Mouse (Mus musculus): Measurements from ENCODE around the gene Man1c1.

The Man1c1 gene

DNA sequence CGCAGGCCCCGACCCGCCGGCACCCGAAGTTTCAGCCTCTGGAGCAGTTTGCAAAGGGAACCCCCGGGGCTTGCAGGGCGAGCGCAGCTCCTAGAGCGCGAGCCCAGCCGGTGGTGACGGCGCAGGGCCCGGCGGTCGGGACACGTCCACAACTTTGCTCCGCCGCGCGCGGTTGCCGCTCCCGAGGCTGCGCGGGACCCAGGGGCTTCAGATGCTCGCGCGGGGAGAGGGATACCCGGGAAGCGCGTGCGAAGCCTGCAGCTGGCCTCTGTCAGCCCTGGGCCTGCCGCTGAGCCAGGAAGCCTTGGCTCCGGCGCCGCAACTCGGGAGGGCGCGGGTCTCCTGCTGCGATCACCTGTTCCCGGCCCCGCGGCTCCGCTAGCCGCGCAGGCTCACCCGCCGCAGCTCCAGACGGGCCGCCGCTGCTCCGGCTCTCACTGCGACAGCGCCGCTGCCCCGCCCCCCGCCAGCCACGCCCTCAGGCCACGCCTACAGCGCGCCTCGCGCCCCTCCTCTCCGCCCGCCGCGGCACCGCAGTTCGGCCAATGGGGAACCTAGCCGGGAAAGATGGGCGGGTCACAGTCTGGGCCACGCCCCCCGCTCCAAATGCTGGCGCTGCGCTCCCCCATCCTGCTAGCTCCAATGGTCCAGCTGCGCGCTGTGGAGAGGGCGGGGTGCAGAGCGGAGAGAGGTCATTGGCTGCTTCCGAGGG, at the start of gene Man1c1:
Gene Man1c1, minus strand, starts transcription at position 456 of the 712 bp plus-strand sequence.
- DNase-seq: peak; percentile 99

DNA sequence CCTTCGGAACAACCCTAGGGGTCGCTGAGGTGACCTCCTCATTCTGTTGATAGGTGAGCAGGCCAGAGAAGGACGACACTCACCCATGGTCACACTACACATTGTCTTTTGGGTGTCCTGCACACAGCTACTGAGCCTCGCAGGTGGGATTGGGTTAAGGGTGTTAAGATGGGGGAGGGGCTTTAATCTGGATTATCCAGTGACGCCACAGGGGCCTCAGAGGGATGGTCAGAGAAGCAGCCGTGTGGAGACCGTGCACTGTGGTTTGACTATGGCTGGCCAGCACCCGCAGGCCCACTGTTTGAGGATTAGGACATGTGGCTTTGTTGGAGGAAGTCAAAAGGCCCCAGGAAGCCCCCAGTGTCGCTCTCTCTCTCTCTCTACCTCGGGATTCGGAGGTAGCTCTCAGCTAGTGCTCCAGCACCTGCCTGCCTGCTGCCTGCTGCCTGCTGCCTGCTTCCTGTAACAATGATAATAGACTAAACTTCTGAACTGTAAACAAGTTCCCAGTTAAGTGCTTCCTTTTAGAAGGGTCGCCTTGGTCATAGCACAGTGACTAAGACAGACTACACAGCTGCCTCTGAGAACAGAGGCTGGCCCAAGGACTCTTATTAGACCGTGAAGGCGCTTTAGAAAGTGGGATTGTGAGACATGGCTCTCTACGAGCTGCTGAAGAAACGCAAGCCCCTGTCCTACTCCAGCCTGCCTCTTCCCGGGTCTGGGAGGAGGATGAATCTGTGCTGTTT, 49.6 kb upstream of the Man1c1 start:
- DNase-seq: no peak

DNA sequence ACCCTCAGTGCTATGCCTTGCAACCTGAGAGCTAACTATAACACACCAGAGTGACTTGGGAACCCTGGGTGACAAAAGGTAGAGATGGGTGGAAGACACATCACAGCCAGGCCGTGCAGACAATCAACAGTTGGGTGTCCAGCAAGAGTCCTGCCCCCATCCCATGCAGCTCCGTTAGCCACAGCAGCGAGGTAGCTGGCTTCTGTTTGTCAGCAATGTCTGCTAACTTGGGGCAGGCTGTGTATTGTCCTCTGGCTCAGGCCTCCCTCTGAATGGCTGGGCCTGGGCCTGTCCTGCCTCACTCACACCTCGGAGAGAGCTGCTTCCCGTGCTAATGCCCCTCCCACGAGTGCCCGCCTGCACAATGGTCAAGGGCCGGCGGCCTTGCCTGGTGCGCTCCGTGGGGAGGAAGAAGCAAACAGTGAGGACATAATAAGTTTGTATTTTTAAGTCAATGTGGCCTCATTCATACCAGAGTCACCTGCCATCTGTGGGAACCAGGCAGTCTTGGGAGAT, 48.9 kb upstream of the Man1c1 start:
- DNase-seq: no peak

DNA sequence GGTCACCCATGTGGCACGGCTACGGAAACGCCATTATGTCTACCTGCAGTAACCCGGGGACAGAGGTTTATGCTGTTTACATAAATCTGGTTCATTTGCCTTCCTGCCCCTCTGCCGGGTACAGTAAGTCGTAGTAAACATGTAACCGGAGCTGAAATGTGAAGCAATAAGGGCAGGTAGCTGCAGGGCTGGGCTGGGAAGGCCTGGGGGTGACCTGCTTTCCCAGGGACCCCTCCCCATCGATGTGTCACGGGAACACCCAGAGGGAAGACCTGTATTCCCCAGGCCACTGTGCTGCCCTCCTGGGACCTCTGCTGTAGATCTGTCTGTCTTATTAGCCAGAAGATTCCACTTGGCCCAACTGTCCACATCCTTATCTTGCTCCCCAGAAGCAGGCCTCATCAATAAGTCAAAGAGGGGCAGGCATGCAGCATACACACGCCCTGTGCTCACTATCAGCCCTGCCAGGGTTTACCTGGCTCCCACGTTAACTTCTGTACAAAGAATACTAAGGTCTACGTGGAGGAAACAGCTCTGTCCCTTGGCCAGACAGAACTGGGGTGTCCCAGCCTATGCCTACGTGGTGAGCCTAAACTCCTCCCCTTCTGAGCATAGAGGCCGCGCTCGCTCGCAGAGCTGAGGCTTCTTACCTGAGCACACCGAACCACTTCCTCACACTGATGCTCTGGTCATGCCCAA, 47.7 kb upstream of the Man1c1 start:
- DNase-seq: no peak

DNA sequence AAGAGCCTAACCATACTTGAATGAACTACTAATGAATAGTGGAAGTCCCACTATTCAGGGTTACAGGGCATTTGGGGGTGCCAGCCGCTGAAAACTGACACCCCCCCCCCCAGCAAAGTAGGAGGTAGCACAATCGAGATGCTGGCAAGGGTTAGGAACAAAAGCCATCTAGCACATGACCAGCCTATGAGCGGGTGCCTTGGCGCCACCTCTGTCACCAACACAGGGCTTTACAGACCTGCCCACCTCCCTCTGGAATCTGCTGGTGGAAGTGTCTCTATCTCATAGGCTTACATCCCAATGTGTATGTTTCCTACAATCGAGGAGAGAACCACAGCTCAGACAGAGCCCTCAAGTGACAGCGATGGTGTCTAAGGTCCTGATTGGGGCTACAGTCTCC, 46.7 kb upstream of the Man1c1 start:
- DNase-seq: no peak

DNA sequence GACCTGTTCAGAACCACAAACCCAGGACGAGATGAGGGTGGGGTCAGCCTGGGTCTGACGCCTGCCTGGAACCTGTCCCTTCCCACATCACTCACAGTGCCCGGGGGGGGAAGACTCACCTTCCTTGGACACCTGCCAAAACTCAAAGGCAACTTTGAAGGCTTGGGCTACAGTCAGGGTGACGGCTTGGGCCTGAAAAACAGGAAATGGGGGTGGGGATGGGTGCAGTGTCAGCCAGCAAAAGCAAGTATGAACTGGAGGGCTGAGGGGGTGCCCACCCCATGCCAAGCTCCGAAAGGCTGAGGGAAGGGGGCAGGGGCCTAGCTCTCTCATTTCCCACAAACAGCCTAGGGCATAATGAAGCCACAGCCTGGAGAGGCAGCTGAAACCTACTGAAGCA, 46.2 kb upstream of the Man1c1 start:
- DNase-seq: no peak

DNA sequence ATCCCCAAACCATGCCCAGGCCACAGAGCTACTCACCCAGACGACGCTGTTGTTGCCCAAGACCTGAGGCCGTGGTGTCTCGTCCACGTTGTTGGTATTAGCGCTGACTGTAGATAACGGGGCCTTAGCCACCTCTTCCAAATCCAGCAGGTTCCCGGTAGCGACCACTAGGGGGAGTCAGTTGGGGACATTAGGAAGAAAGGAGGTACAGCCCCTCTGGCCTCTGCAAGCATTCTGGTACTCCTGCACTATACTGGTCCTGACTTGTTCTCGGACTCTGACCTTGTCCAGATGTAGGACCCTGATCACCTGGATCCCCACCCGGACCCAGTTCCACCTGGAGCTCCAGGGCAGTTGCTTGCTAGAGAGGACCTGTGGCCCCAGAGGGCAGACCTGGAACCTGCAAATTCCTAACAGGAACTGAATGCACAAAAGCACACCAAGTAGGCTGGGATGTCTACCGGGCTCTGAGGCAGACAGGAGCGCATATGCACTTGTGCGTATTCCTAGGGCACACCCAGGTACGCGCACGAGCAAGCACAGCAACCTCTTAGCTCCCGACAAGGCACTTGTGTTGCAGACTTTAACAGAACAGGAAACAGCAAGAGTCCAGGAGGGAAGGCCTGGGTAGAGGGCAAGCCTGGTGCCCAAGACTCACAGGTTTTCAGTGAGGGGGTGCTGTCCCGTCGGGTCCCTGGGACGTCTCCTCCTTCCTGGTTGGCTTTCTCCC, 45.4 kb upstream of the Man1c1 start:
- DNase-seq: no peak

DNA sequence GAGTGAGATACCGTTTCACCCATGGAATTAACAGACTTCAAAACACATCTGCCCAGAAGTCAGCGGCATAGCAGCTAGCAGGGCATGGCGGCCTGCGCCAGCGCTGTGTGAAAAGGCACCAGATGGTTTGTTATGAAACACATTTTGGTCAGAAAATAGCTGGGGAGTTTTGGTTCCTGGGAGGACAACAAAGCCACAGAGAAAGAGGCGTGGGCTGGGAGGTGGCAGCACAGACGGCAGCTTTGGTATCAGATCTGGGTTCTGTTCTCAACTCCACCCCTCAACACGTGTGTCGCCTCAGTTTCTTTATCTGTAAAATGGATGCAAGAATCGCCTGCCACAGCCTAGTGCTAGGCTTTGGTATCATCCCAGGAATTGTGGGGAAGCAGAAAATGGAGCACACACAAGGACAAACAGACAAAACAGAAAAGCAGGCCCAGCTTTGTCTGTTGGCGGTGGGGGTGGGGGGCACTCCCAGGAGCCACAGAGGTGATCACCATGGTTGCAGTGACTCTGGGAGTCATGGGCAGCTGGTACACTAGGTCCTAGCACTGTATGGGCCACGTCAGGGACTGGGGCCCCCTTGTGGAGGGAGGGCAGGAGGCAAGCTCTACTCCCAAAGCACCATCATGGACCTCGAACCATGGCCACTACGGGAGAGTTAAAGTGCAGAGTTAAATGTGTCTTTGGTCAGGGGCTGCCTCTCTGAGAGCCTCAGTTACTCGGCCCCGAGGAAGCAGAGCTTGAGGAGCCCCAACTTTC, 42.0 kb upstream of the Man1c1 start:
- DNase-seq: no peak

DNA sequence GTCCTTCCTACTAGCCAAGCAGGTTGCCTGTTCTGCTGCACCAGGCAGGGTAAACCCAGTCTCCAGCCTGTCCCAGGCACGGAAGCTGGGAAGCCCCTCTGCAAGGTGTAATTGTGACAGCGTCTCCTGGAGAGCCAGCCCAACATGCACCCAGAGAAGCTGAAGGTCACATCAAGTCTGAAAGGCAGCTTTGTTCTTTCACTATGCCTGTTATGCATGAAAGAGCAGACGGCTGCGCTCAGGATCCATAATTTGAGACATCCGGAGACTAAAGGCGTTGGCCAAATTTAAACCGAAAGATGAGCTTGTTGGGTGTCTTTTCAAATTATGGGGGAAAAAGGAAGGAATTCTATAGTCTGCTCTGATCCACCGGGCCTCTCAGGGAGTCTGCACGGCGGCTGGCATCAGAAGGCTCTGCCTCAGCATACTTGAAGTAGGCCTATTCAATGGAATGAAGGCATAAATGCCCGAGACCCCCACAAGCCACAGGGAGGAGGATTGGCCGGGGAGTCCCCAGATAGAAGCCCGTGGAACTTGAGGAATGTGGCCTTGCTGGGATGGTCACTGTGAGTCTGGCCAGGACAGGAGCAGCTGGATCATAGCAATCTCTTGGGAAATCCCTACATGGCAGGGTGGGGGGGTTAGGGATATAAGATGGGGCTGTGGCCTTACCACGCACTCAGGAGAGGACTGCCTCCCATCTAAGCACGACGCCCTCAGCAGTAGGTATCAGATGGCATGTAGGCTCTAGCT, 40.0 kb upstream of the Man1c1 start:
- no peak for DNase-seq

DNA sequence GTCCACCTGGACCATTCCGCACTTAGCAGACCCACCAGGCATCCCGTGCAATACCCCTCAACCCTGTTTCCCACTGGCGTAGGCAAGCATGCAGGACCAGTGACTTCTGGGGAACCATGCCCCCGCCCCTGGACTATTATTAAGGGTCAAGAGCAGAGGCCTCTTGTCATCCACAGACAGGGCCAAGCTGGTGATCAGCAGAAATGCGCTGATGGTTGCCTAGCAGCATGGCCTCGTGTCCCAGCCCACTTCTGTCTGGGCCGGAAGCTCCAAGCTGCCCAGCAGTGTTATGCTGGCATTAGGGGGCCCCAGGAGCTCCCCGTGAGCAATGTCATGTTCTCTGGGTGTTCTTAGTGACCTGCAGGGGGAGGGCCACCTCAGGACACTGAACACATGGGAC, 37.9 kb upstream of the Man1c1 start:
- DNase-seq: peak; percentile 58

DNA sequence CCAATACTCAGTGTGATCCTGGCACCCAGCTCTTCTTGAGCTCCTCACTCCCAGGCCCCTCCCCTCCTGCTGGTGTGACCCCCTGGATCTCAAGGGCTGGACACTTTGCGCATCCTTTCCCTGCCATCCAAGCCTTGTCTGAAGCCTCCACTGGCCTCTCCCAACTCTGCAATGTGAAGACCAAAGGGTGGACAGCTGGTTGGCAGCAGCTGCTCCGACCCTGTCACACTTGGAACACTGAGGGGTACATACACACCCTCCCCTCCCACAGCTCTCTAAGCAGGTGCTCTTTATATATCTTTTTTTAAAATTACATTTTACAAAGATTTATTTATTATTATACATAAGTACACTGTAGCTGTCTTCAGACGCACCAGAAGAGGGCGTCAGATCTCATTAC, 36.1 kb upstream of the Man1c1 start:
- no peak for DNase-seq

DNA sequence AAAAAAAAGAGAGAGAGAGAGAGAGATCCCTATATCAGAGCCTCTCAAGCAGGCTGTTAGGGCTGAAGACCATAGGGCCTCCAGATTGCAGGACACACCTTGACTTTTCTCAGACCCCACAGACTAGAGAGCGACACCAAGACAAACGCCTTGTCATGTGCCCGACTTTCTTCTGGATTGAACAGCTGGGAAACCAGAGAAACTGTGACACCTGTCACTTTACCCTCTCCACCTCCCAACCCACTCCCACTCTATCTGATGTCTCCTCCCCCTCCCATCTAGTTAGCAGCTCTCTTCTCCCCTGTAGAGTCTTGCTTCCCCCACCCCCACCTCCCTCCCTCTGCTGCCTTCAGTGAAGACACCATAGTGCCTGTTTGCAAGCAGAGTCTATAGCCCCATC, 35.4 kb upstream of the Man1c1 start:
- DNase-seq: no peak

DNA sequence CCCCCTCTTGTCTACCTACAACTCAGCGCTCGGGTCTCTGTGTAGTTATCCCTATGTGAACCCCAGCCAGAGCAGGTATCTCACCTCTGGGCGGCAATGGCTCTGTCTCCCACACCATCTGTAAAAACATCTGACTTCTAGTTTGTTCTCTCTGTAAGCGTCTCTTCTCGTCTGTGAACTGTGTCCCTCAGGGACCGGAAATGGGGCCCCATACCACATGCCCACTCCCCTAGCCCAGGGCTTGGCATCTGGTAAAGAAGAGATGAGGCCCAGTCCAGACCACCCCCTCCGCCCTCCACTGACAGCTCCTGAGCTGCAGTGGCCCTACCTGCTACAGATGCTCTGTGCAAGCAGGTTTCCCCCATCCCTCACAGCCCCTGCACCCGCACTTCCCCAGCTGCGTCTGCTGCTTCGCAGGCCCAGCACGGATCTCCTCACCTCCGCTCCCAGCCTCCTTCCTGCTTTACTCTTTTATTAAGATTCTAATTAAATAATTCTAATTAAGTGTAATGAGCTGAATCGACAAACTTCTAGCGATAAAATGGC, 33.3 kb upstream of the Man1c1 start:
- no peak for DNase-seq

DNA sequence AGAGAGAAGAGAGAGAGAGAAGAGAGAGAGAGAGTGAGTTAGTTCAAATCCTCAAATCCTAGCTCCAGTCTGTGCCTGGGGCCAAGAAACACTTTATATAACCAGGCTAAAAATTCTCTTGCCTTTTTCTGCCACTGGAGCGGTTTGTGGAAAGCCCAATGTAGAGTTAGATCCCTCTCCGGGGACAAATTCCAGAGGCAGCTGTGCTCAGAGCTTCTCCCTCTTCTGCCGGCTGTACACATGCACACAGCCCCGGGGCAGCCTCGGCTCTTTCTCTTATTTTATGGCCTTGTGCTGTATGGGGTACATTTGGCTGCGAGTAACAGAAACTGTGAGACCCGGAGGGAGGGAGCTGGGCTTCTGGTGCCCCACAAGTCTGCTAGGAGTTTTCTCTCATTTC, 32.1 kb upstream of the Man1c1 start:
- no peak for DNase-seq

DNA sequence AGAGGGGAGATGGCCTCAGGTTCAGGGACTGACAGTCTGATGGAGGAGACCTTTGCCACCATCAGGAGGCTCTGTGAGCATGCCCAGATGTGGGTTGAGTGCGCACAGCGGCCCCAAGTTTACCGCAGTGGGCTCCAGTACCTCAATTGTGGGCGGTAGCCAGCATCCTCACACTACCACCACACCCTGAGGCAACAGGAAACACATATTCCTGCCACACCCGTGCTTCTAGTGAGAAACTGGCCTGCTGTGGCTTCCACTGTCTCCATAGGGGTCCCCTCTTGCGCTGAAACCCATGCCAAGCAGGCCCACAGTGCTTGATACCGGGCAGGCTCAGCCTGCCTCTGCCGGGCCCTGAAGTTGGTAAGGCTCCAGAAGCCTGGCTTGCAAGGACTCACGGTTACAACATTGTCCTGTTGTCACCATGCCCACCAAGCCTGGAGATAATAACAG, 30.6 kb upstream of the Man1c1 start:
- peak; percentile 52 for DNase-seq

DNA sequence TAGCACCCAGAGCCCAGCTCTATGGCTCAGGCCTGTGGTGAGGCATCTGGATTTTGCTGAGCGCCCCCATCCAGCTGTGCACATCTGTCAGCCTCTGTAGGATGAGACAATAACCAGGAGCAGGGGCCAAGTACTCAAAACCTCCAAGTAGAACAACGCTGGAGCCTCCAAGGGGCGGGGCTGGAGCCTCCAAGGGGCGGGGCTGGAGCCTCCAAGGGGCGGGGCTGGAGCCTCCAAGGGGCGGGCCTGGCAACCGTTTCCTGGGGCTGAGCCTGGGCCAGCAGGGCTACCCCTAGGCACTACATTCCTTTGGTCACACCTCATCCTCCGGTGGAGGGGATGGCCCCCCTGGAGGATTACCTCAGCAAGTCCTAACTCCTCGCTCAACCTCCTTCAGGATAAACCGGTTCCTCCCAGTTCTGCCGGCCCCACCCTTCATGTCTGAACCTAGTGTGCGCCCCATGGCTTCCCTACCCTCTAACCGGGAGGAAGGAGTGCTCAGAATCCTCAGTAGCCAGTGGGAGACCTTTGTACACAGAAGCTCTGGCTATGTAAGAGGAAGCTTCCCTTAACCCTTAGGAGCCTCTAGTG, 30.0 kb upstream of the Man1c1 start:
- DNase-seq: peak; percentile 79

DNA sequence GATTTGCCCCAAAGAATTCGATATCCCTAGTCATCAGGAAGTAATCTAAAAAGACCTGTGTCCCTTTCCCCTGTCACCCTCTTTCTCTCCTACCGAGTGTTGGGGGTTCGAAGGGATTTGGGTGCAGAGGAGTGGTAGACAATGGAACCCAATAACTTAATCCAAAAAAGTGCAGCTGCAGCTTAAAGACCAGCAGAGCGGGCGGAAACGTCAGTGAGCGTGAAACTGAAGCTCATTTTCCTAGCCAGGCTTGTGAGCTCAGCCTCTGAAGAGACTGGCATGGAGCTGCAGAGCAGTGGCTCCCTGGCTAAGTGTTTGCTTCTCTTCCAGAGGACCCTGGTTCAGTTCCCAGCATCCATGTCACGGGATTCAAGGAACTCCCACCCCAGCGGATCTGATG, 29.3 kb upstream of the Man1c1 start:
- DNase-seq: no peak

DNA sequence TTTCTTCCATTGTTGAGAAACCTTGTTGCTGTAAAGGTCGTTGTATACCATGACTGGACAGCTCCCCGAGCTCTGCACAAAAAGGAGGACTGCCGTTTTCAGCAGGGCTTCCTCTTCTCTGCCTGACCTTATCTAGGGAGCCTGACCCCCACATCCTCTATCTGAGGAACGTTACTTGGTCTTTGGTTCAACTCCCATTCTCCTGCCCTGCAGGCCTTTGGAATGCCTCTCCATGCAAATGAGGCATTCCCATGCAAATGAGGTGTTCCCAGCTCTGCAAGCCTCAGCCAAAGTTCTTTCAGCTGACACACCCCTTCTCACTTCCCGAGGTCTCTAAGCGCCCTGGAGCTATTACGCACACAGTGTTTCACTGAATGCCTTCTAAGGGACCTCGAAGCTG, 26.0 kb upstream of the Man1c1 start:
- DNase-seq: peak; percentile 61

DNA sequence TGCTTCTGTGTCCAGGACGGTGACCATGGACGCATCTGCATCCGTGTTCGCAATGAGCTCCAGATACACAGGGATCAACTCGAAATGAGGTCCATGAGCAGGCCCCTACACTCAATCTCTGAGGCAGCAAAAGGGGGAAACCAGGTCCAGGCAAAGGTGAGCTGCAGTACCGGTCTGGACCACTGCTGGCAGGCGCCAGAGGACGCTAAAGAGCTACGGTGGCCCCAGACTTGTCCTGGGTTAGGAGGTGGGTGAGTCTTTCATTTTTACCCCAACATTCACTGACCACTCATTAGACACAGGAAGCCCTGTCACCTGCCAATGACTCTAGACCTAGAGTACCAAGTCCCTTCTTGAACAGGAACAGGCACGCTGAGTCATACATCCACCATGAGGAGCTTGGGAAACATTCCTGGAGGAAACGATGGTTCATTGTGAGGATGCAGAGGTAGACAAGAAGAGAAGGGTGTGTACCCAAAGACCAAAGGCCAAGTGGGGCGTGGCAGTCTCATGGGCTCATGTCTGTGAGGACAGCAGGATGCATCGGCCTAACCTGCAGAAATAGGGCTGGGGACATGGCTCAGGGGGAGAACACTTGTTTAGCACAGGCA, 21.8 kb upstream of the Man1c1 start:
- DNase-seq: no peak

DNA sequence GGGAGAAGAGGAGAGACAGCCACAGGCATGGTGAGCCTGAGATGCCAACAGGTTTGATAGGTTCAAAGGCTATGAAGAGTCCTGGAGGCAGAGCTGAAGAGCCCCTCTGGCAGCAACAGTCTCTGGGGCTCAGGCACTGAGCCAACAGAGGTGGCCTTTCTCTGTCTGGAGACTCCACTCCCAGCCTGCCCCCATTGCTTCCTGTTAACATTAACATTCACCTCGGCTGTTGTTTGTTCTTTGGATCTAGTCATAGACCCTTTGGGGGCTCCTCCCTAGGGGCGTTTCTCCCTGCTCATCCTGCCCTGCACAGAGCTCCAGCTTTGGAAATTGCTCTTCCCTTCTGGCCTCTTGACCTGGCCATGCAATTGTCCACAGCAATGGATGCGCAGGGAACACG, 20.9 kb upstream of the Man1c1 start:
- no peak for DNase-seq
